Mouse (Mus musculus): ENCODE results near the gene Cct8. TPM values are rescaled to one million over a fixed set of nuclear protein-coding genes. Genes with fewer than 3 reads are reported as not detected.
A peak's percentile ranks its signal among the peaks of the same experiment; 100 is the strongest.

The Cct8 gene
- polyA plus RNA-seq, 1 experiment from 2014 or later = 493 TPM

- peak; percentile 97 for ATAC-seq (ENCODE audit: low FRiP score, low TSS enrichment)
- Histone ChIP-seq H3K27me3 (ENCODE audit: insufficient read depth, low read length) (no peaks in the 10 kb centered on the region), H3K4me1 (ENCODE audit: insufficient read depth, low read length) (peaks cover 15% of the 10 kb centered on the region; the same call in 1 of the 2 replicates), H3K36me3 (ENCODE audit: insufficient read depth, low read length) (peaks cover 6% of the 10 kb centered on the region; the same call in 1 of the 2 replicates), H3K9ac (replicated peaks; ENCODE audit: low read length) (peak within 1 kb of the TSS; percentile 95), H3K4me2 (replicated peaks; ENCODE audit: low read depth, low read length) (peak within 1 kb of the TSS; percentile 80), H3K9me3 (ENCODE audit: low read length) (no peaks in the 10 kb centered on the region), H3K27ac (ENCODE audit: low read length) (peak within 1 kb of the TSS; percentile 82), H3K4me3 (ENCODE audit: low read length) (peak within 1 kb of the TSS; percentile 97)
- WGBS = 7% methylated on average over 45 of the region's 45 CpGs
Measured at GRCm38 (mm10) chr16:87454419-87455179, 41.1 kb downstream of the Cct8 start, which contains the start of gene Usp16. Gene Usp16, plus strand, starts transcription at chr16:87454703.

- 85% methylated on average over 2 of the region's 2 CpGs for WGBS
- H3K27me3 ChIP-seq (ENCODE audit: insufficient read depth, low read length) = no peaks in the 10 kb centered on the region
- no peak overlapping the region for H3K4me2 ChIP-seq (replicated peaks; ENCODE audit: low read depth, low read length)
- no peak overlapping the region for H3K27ac ChIP-seq (ENCODE audit: low read length)
- H3K4me1 ChIP-seq (ENCODE audit: insufficient read depth, low read length) = peaks cover 15% of the 10 kb centered on the region; the same call in 1 of the 2 replicates
- no peaks in the 10 kb centered on the region for H3K9me3 ChIP-seq (ENCODE audit: low read length)
- ATAC-seq (ENCODE audit: low FRiP score, low TSS enrichment) = no peak
- no peak overlapping the region for H3K9ac ChIP-seq (replicated peaks; ENCODE audit: low read length)
- no peak overlapping the region for H3K4me3 ChIP-seq (ENCODE audit: low read length)
- no peaks in the 10 kb centered on the region for H3K36me3 ChIP-seq (ENCODE audit: insufficient read depth, low read length)
Measured at GRCm38 (mm10) chr16:87453226-87453625, 42.4 kb downstream of the Cct8 start.

GRCm38 (mm10) chr16:87445528-87445927 lies 50.1 kb downstream of the Cct8 start:
- WGBS = 95% methylated on average over 3 of the region's 3 CpGs

GRCm38 (mm10) chr16:87445110-87445509 lies 50.6 kb downstream of the Cct8 start:
- no peak overlapping the region for H3K27ac ChIP-seq (ENCODE audit: low read length)
- ATAC-seq (ENCODE audit: low FRiP score, low TSS enrichment) = no peak
- H3K27me3 ChIP-seq (ENCODE audit: insufficient read depth, low read length) = no peaks in the 10 kb centered on the region
- H3K4me2 ChIP-seq (replicated peaks; ENCODE audit: low read depth, low read length) = no peak overlapping the region
- no peak overlapping the region for H3K9ac ChIP-seq (replicated peaks; ENCODE audit: low read length)
- no peak overlapping the region for H3K4me3 ChIP-seq (ENCODE audit: low read length)
- H3K9me3 ChIP-seq (ENCODE audit: low read length) = no peaks in the 10 kb centered on the region
- no peaks in the 10 kb centered on the region for H3K36me3 ChIP-seq (ENCODE audit: insufficient read depth, low read length)
- H3K4me1 ChIP-seq (ENCODE audit: insufficient read depth, low read length) = peaks cover 10% of the 10 kb centered on the region; the same call in 1 of the 2 replicates

More at GRCm38 (mm10) chr16:87445528-87445927, 50.1 kb downstream of the Cct8 start:
- peaks cover 10% of the 10 kb centered on the region; the same call in 1 of the 2 replicates for H3K4me1 ChIP-seq (ENCODE audit: insufficient read depth, low read length)
- ATAC-seq (ENCODE audit: low FRiP score, low TSS enrichment) = no peak
- no peaks in the 10 kb centered on the region for H3K9me3 ChIP-seq (ENCODE audit: low read length)
- H3K36me3 ChIP-seq (ENCODE audit: insufficient read depth, low read length) = no peaks in the 10 kb centered on the region
- H3K27ac ChIP-seq (ENCODE audit: low read length) = no peak overlapping the region
- no peak overlapping the region for H3K4me2 ChIP-seq (replicated peaks; ENCODE audit: low read depth, low read length)
- H3K4me3 ChIP-seq (ENCODE audit: low read length) = no peak overlapping the region
- H3K9ac ChIP-seq (replicated peaks; ENCODE audit: low read length) = no peak overlapping the region
- H3K27me3 ChIP-seq (ENCODE audit: insufficient read depth, low read length) = no peaks in the 10 kb centered on the region

- H3K27me3 ChIP-seq (ENCODE audit: insufficient read depth, low read length) = no peaks in the 10 kb centered on the region
- H3K27ac ChIP-seq (ENCODE audit: low read length) = no peak overlapping the region
- H3K36me3 ChIP-seq (ENCODE audit: insufficient read depth, low read length) = no peaks in the 10 kb centered on the region
- no peak overlapping the region for H3K9ac ChIP-seq (replicated peaks; ENCODE audit: low read length)
- H3K4me1 ChIP-seq (ENCODE audit: insufficient read depth, low read length) = peaks cover 12% of the 10 kb centered on the region; the same call in 1 of the 2 replicates
- WGBS = 40% methylated on average over 1 of the region's 1 CpGs
- no peak overlapping the region for H3K4me2 ChIP-seq (replicated peaks; ENCODE audit: low read depth, low read length)
- H3K4me3 ChIP-seq (ENCODE audit: low read length) = no peak overlapping the region
- ATAC-seq (ENCODE audit: low FRiP score, low TSS enrichment) = no peak
- H3K9me3 ChIP-seq (ENCODE audit: low read length) = no peaks in the 10 kb centered on the region
Measured at GRCm38 (mm10) chr16:87444071-87444470, 51.6 kb downstream of the Cct8 start.

- Histone ChIP-seq H3K27me3 (ENCODE audit: insufficient read depth, low read length) (no peaks in the 10 kb centered on the region), H3K27ac (ENCODE audit: low read length) (no peak overlapping the region), H3K4me1 (ENCODE audit: insufficient read depth, low read length) (peaks cover 12% of the 10 kb centered on the region; the same call in 1 of the 2 replicates), H3K9me3 (ENCODE audit: low read length) (no peaks in the 10 kb centered on the region), H3K36me3 (ENCODE audit: insufficient read depth, low read length) (no peaks in the 10 kb centered on the region), H3K4me2 (replicated peaks; ENCODE audit: low read depth, low read length) (no peak overlapping the region), H3K9ac (replicated peaks; ENCODE audit: low read length) (no peak overlapping the region), H3K4me3 (ENCODE audit: low read length) (no peak overlapping the region)
- ATAC-seq (ENCODE audit: low FRiP score, low TSS enrichment) = no peak
Measured at GRCm38 (mm10) chr16:87443245-87443644, 52.4 kb downstream of the Cct8 start.

- Histone ChIP-seq H3K27ac (ENCODE audit: low read length) (no peak overlapping the region), H3K27me3 (ENCODE audit: insufficient read depth, low read length) (no peaks in the 10 kb centered on the region), H3K36me3 (ENCODE audit: insufficient read depth, low read length) (no peaks in the 10 kb centered on the region), H3K4me3 (ENCODE audit: low read length) (no peak overlapping the region), H3K9me3 (ENCODE audit: low read length) (no peaks in the 10 kb centered on the region), H3K9ac (replicated peaks; ENCODE audit: low read length) (no peak overlapping the region), H3K4me1 (ENCODE audit: insufficient read depth, low read length) (peaks cover 12% of the 10 kb centered on the region; the same call in 1 of the 2 replicates), H3K4me2 (replicated peaks; ENCODE audit: low read depth, low read length) (no peak overlapping the region)
- 45% methylated on average over 5 of the region's 5 CpGs for WGBS
- no peak for ATAC-seq (ENCODE audit: low FRiP score, low TSS enrichment)
Measured at GRCm38 (mm10) chr16:87442291-87442690, 53.4 kb downstream of the Cct8 start.

GRCm38 (mm10) chr16:87441089-87441488 lies 54.6 kb downstream of the Cct8 start:
- Histone ChIP-seq H3K27ac (ENCODE audit: low read length) (peak overlapping the region; percentile 81; the same call in 1 of the 2 replicates), H3K27me3 (ENCODE audit: insufficient read depth, low read length) (no peaks in the 10 kb centered on the region), H3K4me1 (ENCODE audit: insufficient read depth, low read length) (peaks cover 12% of the 10 kb centered on the region; the same call in 1 of the 2 replicates), H3K4me3 (ENCODE audit: low read length) (peak overlapping the region; percentile 79), H3K9me3 (ENCODE audit: low read length) (no peaks in the 10 kb centered on the region), H3K9ac (replicated peaks; ENCODE audit: low read length) (peak overlapping the region; percentile 83), H3K36me3 (ENCODE audit: insufficient read depth, low read length) (0 out of 2 replicates have a peak, but pooled peaks cover 5% of the 10 kb centered on the region), H3K4me2 (replicated peaks; ENCODE audit: low read depth, low read length) (peak overlapping the region; percentile 86)
- WGBS = 19% methylated on average over 9 of the region's 9 CpGs
- peak; percentile 11; the same call in 1 of the 2 replicates for ATAC-seq (ENCODE audit: low FRiP score, low TSS enrichment)

GRCm38 (mm10) chr16:87440184-87440686 lies 55.4 kb downstream of the Cct8 start, which contains the start of gene Rwdd2b:
Gene Rwdd2b, minus strand, starts transcription at chr16:87440573.
- peak within 1 kb of the TSS; percentile 86 for H3K4me2 ChIP-seq (replicated peaks; ENCODE audit: low read depth, low read length)
- no peaks in the 10 kb centered on the region for H3K9me3 ChIP-seq (ENCODE audit: low read length)
- peak; percentile 96 for ATAC-seq (ENCODE audit: low FRiP score, low TSS enrichment)
- H3K9ac ChIP-seq (replicated peaks; ENCODE audit: low read length) = peak within 1 kb of the TSS; percentile 83
- H3K4me1 ChIP-seq (ENCODE audit: insufficient read depth, low read length) = peaks cover 12% of the 10 kb centered on the region; the same call in 1 of the 2 replicates
- WGBS = under 1% methylated on average over 38 of the region's 38 CpGs
- peak within 1 kb of the TSS; percentile 79 for H3K4me3 ChIP-seq (ENCODE audit: low read length)
- no peaks in the 10 kb centered on the region for H3K27me3 ChIP-seq (ENCODE audit: insufficient read depth, low read length)
- H3K27ac ChIP-seq (ENCODE audit: low read length) = peak within 1 kb of the TSS; percentile 81
- H3K36me3 ChIP-seq (ENCODE audit: insufficient read depth, low read length) = 0 out of 2 replicates have a peak, but pooled peaks cover 5% of the 10 kb centered on the region

Measured in kidney, embryonic 16.5 days (tissue).